Mouse (Mus musculus): Measurements from ENCODE around the gene Lhfp. TPM values are rescaled to one million over a fixed set of nuclear protein-coding genes. Genes with fewer than 3 reads are reported as not detected.

Gene Lhfp
- total and polyA plus RNA-seq, 3 experiments: 51.4 to 79.4 (median 53.5) TPM

GRCm38 (mm10) chr3:53293901-53294433 is 252.6 kb downstream of the Lhfp start:
- no peak for TF ChIP-seq EP300 (IDR thresholded peaks at IDR 0.05; ENCODE audit: insufficient read depth, low read depth, low read length)
- TF ChIP-seq CTCF (IDR thresholded peaks at IDR 0.05): no peak
- TF ChIP-seq POLR2A (IDR thresholded peaks at IDR 0.05; ENCODE audit: insufficient read depth, low read depth, low read length): no peak
- Histone ChIP-seq H3K27ac (no peak overlapping the region), H3K36me3 (ENCODE audit: control insufficient read depth, insufficient read depth, low read length) (no peaks in the 10 kb centered on the region), H3K27me3 (ENCODE audit: control insufficient read depth, insufficient read depth, low read length) (no peaks in the 10 kb centered on the region), H3K4me3 (no peak overlapping the region), H3K9ac (ENCODE audit: low read depth, low read length) (no peak overlapping the region), H3K79me2 (replicated peaks; ENCODE audit: control insufficient read depth, insufficient read depth, low read length) (no peaks in the 10 kb centered on the region), H3K4me1 (ENCODE audit: control insufficient read depth, insufficient read depth, low read length) (no peaks in the 10 kb centered on the region)
- DNase-seq: no peak
- WGBS: 84% methylated on average over 4 of the region's 4 CpGs
- intact Hi-C loops (cut with DNase I): no loop called here

- no peak overlapping the region for H3K9ac ChIP-seq (ENCODE audit: low read depth, low read length)
- TF ChIP-seq CTCF (IDR thresholded peaks at IDR 0.05) (no peak), POLR2A (IDR thresholded peaks at IDR 0.05; ENCODE audit: insufficient read depth, low read depth, low read length) (no peak), EP300 (IDR thresholded peaks at IDR 0.05; ENCODE audit: insufficient read depth, low read depth, low read length) (no peak)
- H3K27me3 ChIP-seq (ENCODE audit: control insufficient read depth, insufficient read depth, low read length): no peaks in the 10 kb centered on the region
- no peak overlapping the region for H3K27ac ChIP-seq
- H3K4me1 ChIP-seq (ENCODE audit: control insufficient read depth, insufficient read depth, low read length): no peaks in the 10 kb centered on the region
- H3K79me2 ChIP-seq (replicated peaks; ENCODE audit: control insufficient read depth, insufficient read depth, low read length): no peaks in the 10 kb centered on the region
- H3K4me3 ChIP-seq: no peak overlapping the region
- intact Hi-C loops (cut with DNase I): no loop called here
- H3K36me3 ChIP-seq (ENCODE audit: control insufficient read depth, insufficient read depth, low read length): no peaks in the 10 kb centered on the region
- DNase-seq: no peak
- WGBS: 74% methylated on average over 6 of the region's 6 CpGs
Observed at GRCm38 (mm10) chr3:53294855-53295254, 253.5 kb downstream of the Lhfp start.

- Histone ChIP-seq H3K36me3 (ENCODE audit: control insufficient read depth, insufficient read depth, low read length) (no peaks in the 10 kb centered on the region), H3K9ac (ENCODE audit: low read depth, low read length) (no peak overlapping the region), H3K27ac (no peak overlapping the region), H3K4me1 (ENCODE audit: control insufficient read depth, insufficient read depth, low read length) (no peaks in the 10 kb centered on the region), H3K79me2 (replicated peaks; ENCODE audit: control insufficient read depth, insufficient read depth, low read length) (no peaks in the 10 kb centered on the region), H3K27me3 (ENCODE audit: control insufficient read depth, insufficient read depth, low read length) (no peaks in the 10 kb centered on the region), H3K4me3 (no peak overlapping the region)
- 73% methylated on average over 5 of the region's 5 CpGs for WGBS
- TF ChIP-seq EP300 (IDR thresholded peaks at IDR 0.05; ENCODE audit: insufficient read depth, low read depth, low read length): no peak
- no peak for TF ChIP-seq CTCF (IDR thresholded peaks at IDR 0.05)
- TF ChIP-seq POLR2A (IDR thresholded peaks at IDR 0.05; ENCODE audit: insufficient read depth, low read depth, low read length): no peak
- no peak for DNase-seq
- intact Hi-C loops (cut with DNase I): no loop called here
Observed at GRCm38 (mm10) chr3:53301866-53302265, 260.5 kb downstream of the Lhfp start.

- no peak overlapping the region for H3K27ac ChIP-seq
- TF ChIP-seq EP300 (IDR thresholded peaks at IDR 0.05; ENCODE audit: insufficient read depth, low read depth, low read length) (no peak), CTCF (IDR thresholded peaks at IDR 0.05) (no peak), POLR2A (IDR thresholded peaks at IDR 0.05; ENCODE audit: insufficient read depth, low read depth, low read length) (no peak)
- no peaks in the 10 kb centered on the region for H3K27me3 ChIP-seq (ENCODE audit: control insufficient read depth, insufficient read depth, low read length)
- no peak for DNase-seq
- H3K4me1 ChIP-seq (ENCODE audit: control insufficient read depth, insufficient read depth, low read length): no peaks in the 10 kb centered on the region
- intact Hi-C loops (cut with DNase I): no loop called here
- H3K4me3 ChIP-seq: no peak overlapping the region
- H3K79me2 ChIP-seq (replicated peaks; ENCODE audit: control insufficient read depth, insufficient read depth, low read length): no peaks in the 10 kb centered on the region
- H3K9ac ChIP-seq (ENCODE audit: low read depth, low read length): no peak overlapping the region
- 87% methylated on average over 4 of the region's 4 CpGs for WGBS
- no peaks in the 10 kb centered on the region for H3K36me3 ChIP-seq (ENCODE audit: control insufficient read depth, insufficient read depth, low read length)
Observed at GRCm38 (mm10) chr3:53304123-53304900, 263.0 kb downstream of the Lhfp start.

GRCm38 (mm10) chr3:53305860-53306259 is 264.5 kb downstream of the Lhfp start:
- no peak for DNase-seq
- Histone ChIP-seq H3K36me3 (ENCODE audit: control insufficient read depth, insufficient read depth, low read length) (no peaks in the 10 kb centered on the region), H3K27me3 (ENCODE audit: control insufficient read depth, insufficient read depth, low read length) (no peaks in the 10 kb centered on the region), H3K9ac (ENCODE audit: low read depth, low read length) (no peak overlapping the region), H3K4me1 (ENCODE audit: control insufficient read depth, insufficient read depth, low read length) (no peaks in the 10 kb centered on the region), H3K4me3 (no peak overlapping the region), H3K27ac (no peak overlapping the region), H3K79me2 (replicated peaks; ENCODE audit: control insufficient read depth, insufficient read depth, low read length) (no peaks in the 10 kb centered on the region)
- TF ChIP-seq EP300 (IDR thresholded peaks at IDR 0.05; ENCODE audit: insufficient read depth, low read depth, low read length) (no peak), POLR2A (IDR thresholded peaks at IDR 0.05; ENCODE audit: insufficient read depth, low read depth, low read length) (no peak), CTCF (IDR thresholded peaks at IDR 0.05) (no peak)
- intact Hi-C loops (cut with DNase I): no loop called here
- 100% methylated on average over 1 of the region's 1 CpGs for WGBS

- intact Hi-C loops (cut with DNase I): no loop called here
- WGBS: 59% methylated on average over 5 of the region's 5 CpGs
Observed at GRCm38 (mm10) chr3:53308649-53309048, 267.3 kb downstream of the Lhfp start.

More at GRCm38 (mm10) chr3:53308649-53309048, 267.3 kb downstream of the Lhfp start:
- no peaks in the 10 kb centered on the region for H3K4me1 ChIP-seq (ENCODE audit: control insufficient read depth, insufficient read depth, low read length)
- H3K9ac ChIP-seq (ENCODE audit: low read depth, low read length): no peak overlapping the region
- H3K36me3 ChIP-seq (ENCODE audit: control insufficient read depth, insufficient read depth, low read length): no peaks in the 10 kb centered on the region
- H3K27ac ChIP-seq: no peak overlapping the region
- H3K27me3 ChIP-seq (ENCODE audit: control insufficient read depth, insufficient read depth, low read length): no peaks in the 10 kb centered on the region
- H3K4me3 ChIP-seq: no peak overlapping the region
- no peak for DNase-seq
- TF ChIP-seq CTCF (IDR thresholded peaks at IDR 0.05): peak; percentile 37
- TF ChIP-seq POLR2A (IDR thresholded peaks at IDR 0.05; ENCODE audit: insufficient read depth, low read depth, low read length): no peak
- H3K79me2 ChIP-seq (replicated peaks; ENCODE audit: control insufficient read depth, insufficient read depth, low read length): no peaks in the 10 kb centered on the region
